Mouse (Mus musculus): ENCODE data around the gene Cfap126. TPM values are rescaled to one million over a fixed set of nuclear protein-coding genes. Genes with fewer than 3 reads are reported as not detected.

The Cfap126 gene
- polyA plus RNA-seq, 1 experiment from 2014 or later, result 2.9 TPM

DNA sequence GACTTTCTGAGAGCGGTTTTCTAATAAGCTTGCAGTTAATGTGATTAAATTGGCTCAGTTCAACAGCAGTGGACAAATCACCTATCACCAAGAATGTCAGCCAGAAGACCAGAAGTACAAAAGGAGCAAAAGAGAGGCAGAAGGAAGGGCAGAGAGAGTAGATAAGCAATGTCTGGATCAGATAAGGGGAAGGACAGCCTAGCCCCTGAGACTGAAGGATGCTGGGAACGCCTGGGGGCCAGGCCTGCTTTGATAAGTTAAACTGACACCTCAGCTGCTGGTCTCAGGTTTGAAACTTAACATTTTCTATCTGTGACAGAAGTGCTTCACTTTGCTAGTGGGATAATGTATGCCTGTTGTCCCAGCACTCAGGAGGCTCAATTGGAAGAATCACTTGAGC, 16.1 kb upstream of the Cfap126 start:
- WGBS, result 55% methylated on average over 2 of the region's 2 CpGs
- H3K4me3 ChIP-seq, result no peak overlapping the region
- no peaks in the 10 kb centered on the region for H3K4me1 ChIP-seq (replicated peaks)
- no peak overlapping the region for H3K9ac ChIP-seq
- no peak for ATAC-seq (ENCODE audit: low read depth)
- H3K4me2 ChIP-seq, result no peak overlapping the region
- peaks cover 12% of the 10 kb centered on the region; the same call in 1 of the 2 replicates for H3K27me3 ChIP-seq
- H3K9me3 ChIP-seq, result no peaks in the 10 kb centered on the region
- no peaks in the 10 kb centered on the region for H3K36me3 ChIP-seq
- no peak overlapping the region for H3K27ac ChIP-seq (replicated peaks)

DNA sequence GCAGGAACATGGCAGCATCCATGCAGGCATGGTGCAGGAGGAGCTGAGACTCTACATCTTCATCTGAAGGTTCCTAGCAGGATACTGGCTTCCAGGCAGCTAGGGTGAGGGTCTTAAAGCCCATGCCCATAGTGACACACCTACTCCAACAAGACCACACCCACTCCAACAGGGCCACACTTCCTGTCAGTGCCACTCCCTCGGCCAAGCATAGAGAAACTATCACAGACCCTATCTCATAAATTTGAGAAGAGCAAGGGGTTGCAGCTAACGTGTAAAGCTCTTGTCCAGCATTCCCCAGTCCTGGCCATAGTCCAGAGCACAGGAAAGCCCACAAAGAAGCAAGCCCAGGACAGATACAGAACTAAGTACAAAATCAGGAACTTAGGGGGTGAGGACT, 12.7 kb upstream of the Cfap126 start:
- H3K9me3 ChIP-seq, result no peaks in the 10 kb centered on the region
- H3K4me2 ChIP-seq, result peak overlapping the region; percentile 60; the same call in 1 of the 2 replicates
- ATAC-seq (ENCODE audit: low read depth), result no peak
- no peaks in the 10 kb centered on the region for H3K36me3 ChIP-seq
- peaks cover 7% of the 10 kb centered on the region for H3K4me1 ChIP-seq (replicated peaks)
- H3K27me3 ChIP-seq, result peaks cover 7% of the 10 kb centered on the region; the same call in 1 of the 2 replicates
- no peak overlapping the region for H3K27ac ChIP-seq (replicated peaks)
- H3K4me3 ChIP-seq, result no peak overlapping the region
- WGBS, result 60% methylated on average over 2 of the region's 2 CpGs
- H3K9ac ChIP-seq, result no peak overlapping the region

DNA sequence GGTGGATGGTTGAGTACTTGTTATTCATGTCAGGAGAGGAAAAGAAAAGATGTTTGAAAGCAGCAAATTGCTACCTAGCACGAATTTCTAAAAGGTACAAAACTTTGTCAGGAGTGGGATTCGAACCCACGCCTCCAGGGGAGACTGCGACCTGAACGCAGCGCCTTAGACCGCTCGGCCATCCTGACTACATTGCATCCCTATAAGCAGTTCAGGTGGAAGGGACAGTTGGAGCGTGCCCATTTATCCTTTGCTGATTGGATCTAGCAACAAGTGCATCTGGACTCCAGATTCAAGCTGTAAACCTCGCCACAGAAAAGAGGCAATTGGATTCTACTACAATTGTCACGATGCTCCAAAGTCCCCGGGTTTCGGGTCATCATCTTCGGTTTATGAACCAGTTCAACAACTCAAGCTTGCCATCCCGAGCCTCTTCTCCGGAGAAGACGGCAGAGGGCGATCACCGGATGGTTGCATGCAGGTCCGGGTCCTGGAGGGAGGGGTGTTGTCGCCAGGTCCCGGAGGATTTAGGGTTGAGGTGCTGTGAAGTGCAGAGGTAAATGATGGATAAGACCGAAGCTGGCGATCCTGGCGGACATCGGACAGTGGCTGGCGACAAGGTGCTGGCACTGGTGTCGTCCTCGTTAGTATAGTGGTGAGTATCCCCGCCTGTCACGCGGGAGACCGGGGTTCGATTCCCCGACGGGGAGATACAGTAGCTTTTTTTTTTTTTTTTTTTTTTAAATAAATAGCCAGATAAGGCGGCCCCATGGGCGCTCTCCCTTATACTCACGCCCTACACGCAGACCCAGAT, 11.8 kb upstream of the Cfap126 start:
- Histone ChIP-seq H3K27ac (replicated peaks) (peak overlapping the region; percentile 82), H3K4me1 (replicated peaks) (peaks cover 7% of the 10 kb centered on the region), H3K4me2 (peak overlapping the region; percentile 60), H3K27me3 (peaks cover 3% of the 10 kb centered on the region; the same call in 1 of the 2 replicates), H3K36me3 (no peaks in the 10 kb centered on the region), H3K9ac (peak overlapping the region; percentile 73), H3K9me3 (no peaks in the 10 kb centered on the region), H3K4me3 (peak overlapping the region; percentile 64)
- ATAC-seq (ENCODE audit: low read depth), result peak; percentile 91
- WGBS, result under 1% methylated on average over 40 of the region's 40 CpGs

DNA sequence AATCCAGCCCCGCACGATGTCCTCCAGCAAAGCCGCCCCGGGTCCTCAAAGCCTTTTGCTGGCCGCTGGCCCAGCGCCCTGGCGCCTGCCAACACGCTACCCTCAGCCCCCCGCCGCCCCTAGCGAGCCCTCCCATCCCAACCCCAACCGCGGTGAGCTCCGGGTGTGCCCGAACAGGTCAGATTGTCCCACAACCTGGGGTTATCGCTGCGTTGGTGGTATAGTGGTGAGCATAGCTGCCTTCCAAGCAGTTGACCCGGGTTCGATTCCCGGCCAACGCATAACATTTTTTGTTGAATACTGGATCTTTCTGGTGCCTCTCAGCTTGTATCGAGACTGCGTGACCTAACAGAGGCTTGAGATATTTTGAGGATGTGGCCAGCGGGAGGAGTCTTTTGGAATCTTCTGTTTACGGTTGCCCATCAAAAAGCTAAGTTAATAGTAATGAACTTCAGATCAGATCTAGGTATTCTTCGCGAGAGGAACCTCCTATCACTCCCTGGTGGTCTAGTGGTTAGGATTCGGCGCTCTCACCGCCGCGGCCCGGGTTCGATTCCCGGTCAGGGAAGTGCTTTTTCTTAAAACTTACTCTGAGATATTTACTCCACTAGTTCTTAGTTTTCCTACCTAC, 11.1 kb upstream of the Cfap126 start:
- peak; percentile 95 for ATAC-seq (ENCODE audit: low read depth)
- Histone ChIP-seq H3K27ac (replicated peaks) (peak overlapping the region; percentile 82), H3K36me3 (no peaks in the 10 kb centered on the region), H3K27me3 (no peaks in the 10 kb centered on the region), H3K9me3 (no peaks in the 10 kb centered on the region), H3K4me2 (peak overlapping the region; percentile 60), H3K4me1 (replicated peaks) (peaks cover 7% of the 10 kb centered on the region), H3K4me3 (peak overlapping the region; percentile 64), H3K9ac (peak overlapping the region; percentile 73)
- WGBS, result under 1% methylated on average over 35 of the region's 35 CpGs

DNA sequence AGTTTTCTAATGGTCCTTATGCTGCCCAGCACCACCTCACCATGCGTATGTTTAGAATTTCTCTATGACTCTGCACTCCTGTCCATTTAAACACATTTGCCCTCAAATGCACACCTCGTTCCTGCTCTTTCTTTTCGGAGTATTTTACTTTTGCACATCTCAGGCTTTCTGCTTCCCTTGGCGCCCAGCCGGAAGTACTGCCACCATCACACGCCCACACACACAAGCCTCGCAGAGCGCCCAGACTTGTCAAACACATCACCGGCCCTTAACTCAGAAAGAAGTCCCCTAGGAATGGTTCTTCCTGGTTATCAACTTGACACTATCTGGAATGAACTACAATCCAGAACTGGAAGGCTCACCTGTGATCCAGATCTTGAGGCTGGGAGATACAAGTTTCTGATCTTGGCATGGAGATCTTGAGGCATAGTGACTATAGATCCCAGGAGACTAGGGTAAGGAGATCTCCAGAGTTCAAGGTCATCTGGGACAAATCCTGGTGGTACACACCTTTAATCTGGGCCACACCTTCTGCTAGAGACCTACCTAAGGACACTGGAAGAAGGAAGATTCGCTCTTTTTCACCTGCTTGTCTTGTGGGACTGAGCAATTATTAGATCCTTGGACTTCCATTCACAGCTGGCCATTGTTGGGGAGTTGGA, 10.4 kb upstream of the Cfap126 start:
- Histone ChIP-seq H3K4me2 (peak overlapping the region; percentile 60), H3K4me3 (peak overlapping the region; percentile 64), H3K9ac (peak overlapping the region; percentile 18; the same call in 1 of the 2 replicates), H3K4me1 (replicated peaks) (peaks cover 7% of the 10 kb centered on the region), H3K9me3 (no peaks in the 10 kb centered on the region), H3K36me3 (no peaks in the 10 kb centered on the region), H3K27ac (replicated peaks) (no peak overlapping the region), H3K27me3 (no peaks in the 10 kb centered on the region)
- ATAC-seq (ENCODE audit: low read depth), result no peak
- WGBS, result 11% methylated on average over 10 of the region's 10 CpGs

DNA sequence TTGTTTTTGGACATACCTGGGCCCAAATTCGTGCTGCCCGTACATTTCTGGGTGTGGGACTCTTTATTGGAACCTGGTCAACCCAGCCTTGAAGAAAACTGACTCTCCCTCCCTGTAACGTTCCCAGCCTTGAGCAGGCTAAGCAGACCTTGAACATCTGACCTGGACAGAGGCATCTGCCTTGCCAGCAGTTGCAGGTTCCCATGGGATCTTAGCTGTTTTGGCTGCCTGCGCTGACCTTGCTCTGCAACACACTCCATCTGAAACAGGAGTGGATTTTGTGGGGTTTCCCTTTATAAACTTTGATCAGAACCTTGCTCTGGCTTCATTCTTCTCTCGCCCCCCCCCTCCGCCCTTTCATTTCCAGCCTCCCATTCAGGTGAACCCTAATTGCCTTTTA, 8.5 kb upstream of the Cfap126 start:
- Histone ChIP-seq H3K4me3 (no peak overlapping the region), H3K27me3 (no peaks in the 10 kb centered on the region), H3K4me1 (replicated peaks) (peaks cover 13% of the 10 kb centered on the region), H3K9me3 (no peaks in the 10 kb centered on the region), H3K36me3 (no peaks in the 10 kb centered on the region), H3K4me2 (no peak overlapping the region), H3K9ac (no peak overlapping the region), H3K27ac (replicated peaks) (no peak overlapping the region)
- WGBS, result 72% methylated on average over 6 of the region's 6 CpGs
- ATAC-seq (ENCODE audit: low read depth), result no peak

DNA sequence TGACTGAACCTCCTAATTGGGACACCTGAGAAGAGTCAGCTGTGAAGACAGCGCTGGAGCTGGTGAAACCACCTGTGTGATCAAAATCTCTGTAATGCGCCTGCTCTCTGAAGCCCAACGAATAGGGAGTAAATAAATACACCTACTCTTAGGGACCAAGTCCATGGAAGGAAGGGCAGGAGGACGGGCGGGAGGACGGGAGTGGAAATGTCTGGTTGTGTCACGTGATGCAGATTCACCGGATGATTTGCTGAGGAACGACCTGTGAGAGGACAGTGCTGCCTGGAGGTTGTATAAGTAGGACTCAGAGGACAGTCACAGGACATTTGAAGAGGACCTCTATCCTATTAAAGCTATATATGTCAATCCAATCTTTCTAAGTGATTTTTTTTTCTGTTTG, 4.1 kb upstream of the Cfap126 start:
- no peak for ATAC-seq (ENCODE audit: low read depth)
- 43% methylated on average over 9 of the region's 9 CpGs for WGBS
- H3K9me3 ChIP-seq, result no peaks in the 10 kb centered on the region
- no peak overlapping the region for H3K4me2 ChIP-seq
- no peak overlapping the region for H3K27ac ChIP-seq (replicated peaks)
- no peaks in the 10 kb centered on the region for H3K27me3 ChIP-seq
- H3K36me3 ChIP-seq, result no peaks in the 10 kb centered on the region
- no peak overlapping the region for H3K4me3 ChIP-seq
- H3K4me1 ChIP-seq (replicated peaks), result peaks cover 30% of the 10 kb centered on the region
- no peak overlapping the region for H3K9ac ChIP-seq

DNA sequence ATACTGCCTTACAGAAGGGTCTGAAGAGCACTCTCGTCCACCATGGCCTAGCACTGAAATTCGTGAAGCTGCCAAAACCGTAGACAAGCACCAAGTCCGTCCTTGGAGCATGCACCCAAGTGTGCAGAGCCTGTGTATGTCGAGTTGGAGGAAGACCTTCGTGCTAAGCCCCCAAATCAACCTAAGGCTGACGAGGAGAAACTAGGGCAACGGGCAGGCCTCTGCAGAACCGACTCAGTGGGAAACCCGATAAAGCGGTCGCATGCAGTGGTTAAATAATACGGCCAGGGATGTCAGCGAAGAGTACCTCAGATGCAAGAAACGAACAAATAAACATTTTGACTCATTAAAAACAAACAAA, 3.1 kb upstream of the Cfap126 start:
- Histone ChIP-seq H3K36me3 (no peaks in the 10 kb centered on the region), H3K4me3 (peak overlapping the region; percentile 50), H3K27me3 (no peaks in the 10 kb centered on the region), H3K4me2 (peak overlapping the region; percentile 71), H3K4me1 (replicated peaks) (peaks cover 30% of the 10 kb centered on the region), H3K9me3 (no peaks in the 10 kb centered on the region), H3K27ac (replicated peaks) (peak overlapping the region; percentile 86), H3K9ac (peak overlapping the region; percentile 65)
- WGBS, result 9% methylated on average over 15 of the region's 15 CpGs
- ATAC-seq (ENCODE audit: low read depth), result peak; percentile 51

DNA sequence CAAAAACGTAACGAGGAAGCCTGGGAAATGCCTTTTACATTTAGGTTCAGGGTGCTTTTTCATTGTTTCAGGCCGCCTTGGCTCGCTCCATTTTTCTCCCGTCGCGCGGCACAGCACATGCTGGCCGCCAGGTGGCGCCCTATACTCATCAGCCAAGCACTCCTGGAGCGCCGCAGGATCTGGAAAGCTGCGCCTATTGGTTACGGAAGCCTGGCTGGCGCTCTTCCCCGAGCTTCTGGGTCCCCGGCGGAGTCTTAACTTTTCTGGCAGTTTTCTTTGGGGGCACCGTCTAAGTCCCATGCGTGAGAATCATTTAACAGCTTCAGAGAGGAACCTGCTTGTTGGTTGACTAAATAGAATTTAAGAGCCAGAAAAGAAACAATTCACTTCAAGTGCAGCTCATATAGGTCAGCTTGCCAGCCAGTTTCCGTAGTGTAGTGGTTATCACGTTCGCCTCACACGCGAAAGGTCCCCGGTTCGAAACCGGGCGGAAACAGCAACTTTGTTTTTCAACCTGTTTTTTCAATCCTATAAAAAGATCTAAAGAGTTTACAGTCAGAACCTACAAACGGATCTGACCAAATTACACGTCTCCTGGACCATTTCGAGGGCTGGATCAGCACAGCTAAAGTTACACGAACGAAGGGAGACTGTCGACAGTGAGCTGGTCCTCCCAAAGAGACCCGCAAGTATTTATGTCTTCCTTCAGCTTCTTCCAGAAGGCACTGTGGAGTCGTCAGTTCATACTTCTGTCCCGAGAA, 2.5 kb upstream of the Cfap126 start:
- no peaks in the 10 kb centered on the region for H3K36me3 ChIP-seq
- H3K4me3 ChIP-seq, result peak overlapping the region; percentile 50
- H3K27ac ChIP-seq (replicated peaks), result peak overlapping the region; percentile 86
- H3K9me3 ChIP-seq, result no peaks in the 10 kb centered on the region
- peak overlapping the region; percentile 71 for H3K4me2 ChIP-seq
- H3K27me3 ChIP-seq, result no peaks in the 10 kb centered on the region
- peaks cover 30% of the 10 kb centered on the region for H3K4me1 ChIP-seq (replicated peaks)
- WGBS, result under 1% methylated on average over 38 of the region's 38 CpGs
- peak overlapping the region; percentile 65 for H3K9ac ChIP-seq
- peak; percentile 93 for ATAC-seq (ENCODE audit: low read depth)

DNA sequence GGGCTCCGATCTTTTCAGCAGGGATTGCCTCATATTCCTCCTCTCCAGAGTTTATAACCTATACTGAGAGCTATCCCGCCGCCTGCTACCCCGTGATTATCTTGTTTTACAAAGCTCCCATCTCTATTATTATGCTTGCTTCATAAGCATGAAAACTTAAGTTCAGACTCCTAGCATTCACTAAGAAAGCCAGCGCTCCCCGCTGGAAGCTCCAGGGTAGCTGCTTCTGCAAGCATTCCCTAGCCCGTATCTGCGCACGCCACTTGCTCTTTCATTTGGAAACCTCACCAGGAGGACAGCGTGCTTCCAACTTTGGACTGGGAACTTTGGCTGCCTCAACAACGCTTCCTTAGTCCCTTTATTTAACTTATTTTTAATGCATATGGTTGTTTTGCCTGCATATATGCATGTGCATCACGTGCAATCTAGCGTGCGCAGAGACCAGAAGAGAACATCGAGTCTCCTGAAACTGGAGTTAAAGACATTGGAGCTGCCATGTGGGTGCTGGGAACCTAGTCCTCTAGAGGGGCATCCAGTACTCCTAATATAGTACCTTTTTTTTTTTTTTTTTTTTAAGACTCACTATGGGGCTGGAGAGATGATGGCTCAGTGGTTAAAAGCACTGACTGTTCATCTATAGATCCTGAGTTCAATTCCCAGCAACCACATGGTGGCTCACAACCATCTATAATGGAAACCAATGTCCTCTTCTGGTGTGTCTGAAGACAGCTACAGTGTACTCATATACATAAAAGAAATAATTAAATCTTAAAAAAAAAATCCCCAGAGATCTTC, 1.7 kb upstream of the Cfap126 start:
- Histone ChIP-seq H3K27ac (replicated peaks) (peak overlapping the region; percentile 86), H3K36me3 (no peaks in the 10 kb centered on the region), H3K27me3 (no peaks in the 10 kb centered on the region), H3K9ac (peak overlapping the region; percentile 59), H3K9me3 (no peaks in the 10 kb centered on the region), H3K4me3 (peak overlapping the region; percentile 50), H3K4me1 (replicated peaks) (peaks cover 30% of the 10 kb centered on the region), H3K4me2 (peak overlapping the region; percentile 71)
- ATAC-seq (ENCODE audit: low read depth), result no peak
- WGBS, result 3% methylated on average over 15 of the region's 15 CpGs

DNA sequence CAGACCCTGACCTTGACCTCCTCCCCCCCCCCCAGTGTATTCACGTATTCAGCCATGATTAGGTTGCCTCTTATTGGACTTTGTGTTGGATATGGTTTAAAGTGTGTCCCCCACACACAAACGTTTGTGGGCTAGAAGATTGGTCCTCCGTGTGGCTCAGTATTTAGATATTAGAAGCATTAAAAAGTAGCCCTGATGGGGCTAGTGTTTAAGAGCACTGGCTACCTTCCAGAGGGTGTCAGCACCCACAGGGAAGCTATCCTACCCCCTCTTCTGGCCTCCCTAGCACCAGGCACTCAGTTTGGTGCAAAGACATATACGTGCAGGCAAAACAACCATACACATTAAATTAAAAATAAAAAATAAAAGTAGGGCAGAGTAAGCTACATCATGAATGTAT, 732 bp upstream of the Cfap126 start:
- peaks cover 30% of the 10 kb centered on the region for H3K4me1 ChIP-seq (replicated peaks)
- ATAC-seq (ENCODE audit: low read depth), result no peak
- H3K9ac ChIP-seq, result no peak overlapping the region
- no peak overlapping the region for H3K4me3 ChIP-seq
- H3K36me3 ChIP-seq, result no peaks in the 10 kb centered on the region
- H3K27ac ChIP-seq (replicated peaks), result no peak overlapping the region
- no peaks in the 10 kb centered on the region for H3K9me3 ChIP-seq
- H3K4me2 ChIP-seq, result no peak overlapping the region
- 82% methylated on average over 4 of the region's 4 CpGs for WGBS
- H3K27me3 ChIP-seq, result no peaks in the 10 kb centered on the region
